Mouse (Mus musculus) forebrain, embryonic 14.5 days (tissue): Measurements from ENCODE around the gene Wasf3. TPM values are rescaled to one million over a fixed set of nuclear protein-coding genes. Genes with fewer than 3 reads are reported as not detected.

Experiments
- ATAC-seq: fragments of 200-750 bp; cut with Nextera tagmentation; 2 replicates; pipeline ENCODE4 v1.8.0; 2017; ENCODE audit warnings: mild to moderate bottlenecking, moderate library complexity
- DNase-seq: peaks from one replicate; pipeline ENCODE4 v3.0.0-alpha.2; 2015; ENCODE audit warnings: low spot score
- H3K27ac ChIP-seq: fragments of 300-500 bp; sonication (generic); 2 replicates; pipeline ENCODE4 v1.5.1; 2014; ENCODE audit warnings: low read depth, mild to moderate bottlenecking, control low read depth, low read length, moderate library complexity
- H3K27me3 ChIP-seq: fragments of 300-500 bp; sonication (generic); replicated peaks from 2 replicates; pipeline ENCODE4 v1.6.1; 2014; ENCODE audit warnings: low read length, control low read depth, mixed read lengths; ENCODE audit not compliant: control insufficient read depth, insufficient read depth
- H3K36me3 ChIP-seq: fragments of 300-500 bp; sonication (generic); 2 replicates; pipeline ENCODE4 v1.6.1; 2014; ENCODE audit warnings: low read length, control low read depth; ENCODE audit not compliant: control insufficient read depth, insufficient read depth
- H3K4me1 ChIP-seq: fragments of 300-500 bp; sonication (generic); 2 replicates; pipeline ENCODE4 v1.6.1; 2014; ENCODE audit warnings: antibody characterized with exemption, low read length, control low read depth; ENCODE audit not compliant: control insufficient read depth, insufficient read depth
- H3K4me2 ChIP-seq: fragments of 300-500 bp; sonication (generic); 2 replicates; pipeline ENCODE4 v1.6.1; 2014; ENCODE audit warnings: mild to moderate bottlenecking, control low read depth, low read length
- H3K4me3 ChIP-seq: fragments of 300-500 bp; sonication (generic); 2 replicates; pipeline ENCODE4 v1.5.1; 2014; ENCODE audit warnings: low read depth, low read length, control low read depth
- H3K9ac ChIP-seq: fragments of 300-500 bp; sonication (generic); 2 replicates; pipeline ENCODE4 v1.6.1; 2014; ENCODE audit warnings: mild to moderate bottlenecking, low read length, control low read depth, moderate library complexity
- H3K9me3 ChIP-seq: fragments of 300-500 bp; sonication (generic); replicated peaks from 2 replicates; pipeline ENCODE4 v1.6.1; 2016; ENCODE audit warnings: low read length, control low read depth, mixed read lengths; ENCODE audit not compliant: control insufficient read depth
- WGBS: fragments of 180-500 bp; shearing (Covaris S2); extraction: QIAGEN DNeasy Blood & Tissue Kit; methylation state at CpG from one replicate; pipeline ENCODE4 v1.1.7; 2014; 5-methylcytosine and 5-hydroxymethylcytosine counted together
- polyA plus RNA-seq: library from polyadenylated mRNA; unstranded; fragments of >200 nt; fragmentation: Nextera tagmentation; extraction: Ambion mirVana; gene quantifications from 2 replicates; pipeline ENCODE4 v1.2.1, GENCODE M21; 2014

Gene Wasf3
- polyA plus RNA-seq, 1 experiment from 2014 or later: 5.3 TPM

DNA sequence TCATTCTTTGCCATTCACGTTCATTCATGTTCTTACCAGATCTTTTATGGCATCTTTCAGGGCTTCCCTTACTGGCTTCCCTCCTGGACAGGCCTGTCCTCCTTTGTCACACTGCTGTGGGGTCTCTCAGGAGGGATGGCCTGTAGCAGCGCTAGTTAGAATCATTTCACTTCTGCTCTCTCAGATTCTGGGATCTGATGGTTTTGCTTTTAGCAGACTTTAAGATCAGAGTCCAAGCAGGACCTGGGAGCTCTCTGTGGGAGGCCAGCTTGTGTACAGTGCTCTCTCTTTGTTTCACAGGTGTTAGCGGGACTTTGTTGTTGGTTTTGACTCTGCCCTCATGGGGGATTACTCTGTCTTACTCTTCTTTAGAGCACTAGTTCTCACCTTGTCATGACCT lies 23.0 kb downstream of the Wasf3 start:
- H3K4me1 ChIP-seq: peaks cover 1% of the 10 kb centered on the region; the same call in 1 of the 2 replicates
- WGBS: 49% methylated on average over 3 of the region's 3 CpGs
- H3K27ac ChIP-seq: no peak overlapping the region
- H3K9me3 ChIP-seq: no peaks in the 10 kb centered on the region
- no peak overlapping the region for H3K4me3 ChIP-seq
- DNase-seq (no peak), ATAC-seq (no peak)
- H3K9ac ChIP-seq: no peak overlapping the region
- no peaks in the 10 kb centered on the region for H3K36me3 ChIP-seq
- H3K4me2 ChIP-seq: no peak overlapping the region
- H3K27me3 ChIP-seq: no peaks in the 10 kb centered on the region

GRCm38 (mm10) chr5:146408604-146409003 lies 23.8 kb downstream of the Wasf3 start:
- 53% methylated on average over 8 of the region's 8 CpGs for WGBS
- ATAC-seq (no peak), DNase-seq (no peak)
- H3K4me1 ChIP-seq: peaks cover 7% of the 10 kb centered on the region
- H3K36me3 ChIP-seq: no peaks in the 10 kb centered on the region
- no peak overlapping the region for H3K9ac ChIP-seq
- no peaks in the 10 kb centered on the region for H3K27me3 ChIP-seq
- no peak overlapping the region for H3K4me2 ChIP-seq
- H3K9me3 ChIP-seq: no peaks in the 10 kb centered on the region
- H3K4me3 ChIP-seq: no peak overlapping the region
- H3K27ac ChIP-seq: no peak overlapping the region

GRCm38 (mm10) chr5:146410821-146411220 lies 26.0 kb downstream of the Wasf3 start:
- no peaks in the 10 kb centered on the region for H3K36me3 ChIP-seq
- no peak overlapping the region for H3K4me3 ChIP-seq
- no peak for ATAC-seq
- H3K9ac ChIP-seq: no peak overlapping the region
- WGBS: 49% methylated on average over 4 of the region's 4 CpGs
- H3K4me2 ChIP-seq: no peak overlapping the region
- no peaks in the 10 kb centered on the region for H3K9me3 ChIP-seq
- peaks cover 7% of the 10 kb centered on the region for H3K4me1 ChIP-seq
- H3K27ac ChIP-seq: no peak overlapping the region
- no peak for DNase-seq
- H3K27me3 ChIP-seq: no peaks in the 10 kb centered on the region

GRCm38 (mm10) chr5:146412743-146413430 lies 28.1 kb downstream of the Wasf3 start:
- no peaks in the 10 kb centered on the region for H3K9me3 ChIP-seq
- H3K36me3 ChIP-seq: no peaks in the 10 kb centered on the region
- no peaks in the 10 kb centered on the region for H3K27me3 ChIP-seq
- 54% methylated on average over 15 of the region's 15 CpGs for WGBS
- DNase-seq: peak; percentile 40
- no peak overlapping the region for H3K4me3 ChIP-seq
- peaks cover 7% of the 10 kb centered on the region for H3K4me1 ChIP-seq
- no peak overlapping the region for H3K4me2 ChIP-seq
- no peak for ATAC-seq
- H3K27ac ChIP-seq: peak overlapping the region; percentile 54; the same call in 1 of the 2 replicates
- H3K9ac ChIP-seq: no peak overlapping the region

DNA sequence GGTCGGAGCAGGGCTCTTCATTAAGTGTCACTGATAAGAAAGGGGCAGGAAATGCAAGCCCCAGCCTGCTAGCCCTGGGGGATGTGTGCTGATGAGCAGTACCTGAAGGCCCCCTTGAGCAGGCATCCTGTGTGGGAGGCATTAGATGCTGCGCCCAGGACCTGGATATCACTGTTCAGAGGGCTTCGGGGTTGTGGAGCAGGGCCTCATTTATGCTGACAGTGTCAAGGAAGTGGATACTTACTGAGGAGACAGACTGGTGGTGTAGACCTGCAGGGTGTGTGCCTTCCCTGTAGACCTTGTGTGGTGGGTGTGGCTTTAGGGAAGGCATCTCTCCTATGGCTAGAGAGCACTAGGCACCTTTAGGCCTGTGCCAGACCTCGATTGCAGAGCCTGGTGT lies 29.8 kb downstream of the Wasf3 start:
- DNase-seq: no peak
- Histone ChIP-seq H3K4me3 (no peak overlapping the region), H3K27ac (no peak overlapping the region), H3K9ac (no peak overlapping the region), H3K36me3 (no peaks in the 10 kb centered on the region), H3K4me2 (no peak overlapping the region), H3K4me1 (peaks cover 12% of the 10 kb centered on the region), H3K27me3 (no peaks in the 10 kb centered on the region), H3K9me3 (no peaks in the 10 kb centered on the region)
- WGBS: 90% methylated on average over 4 of the region's 4 CpGs
- no peak for ATAC-seq

GRCm38 (mm10) chr5:146415218-146415617 lies 30.4 kb downstream of the Wasf3 start:
- H3K9me3 ChIP-seq: no peaks in the 10 kb centered on the region
- no peak overlapping the region for H3K4me3 ChIP-seq
- no peaks in the 10 kb centered on the region for H3K27me3 ChIP-seq
- no peaks in the 10 kb centered on the region for H3K36me3 ChIP-seq
- 71% methylated on average over 12 of the region's 12 CpGs for WGBS
- peak overlapping the region; percentile 9; the same call in 1 of the 2 replicates for H3K27ac ChIP-seq
- peak; percentile 72 for DNase-seq
- peaks cover 12% of the 10 kb centered on the region for H3K4me1 ChIP-seq
- H3K9ac ChIP-seq: no peak overlapping the region
- H3K4me2 ChIP-seq: no peak overlapping the region
- ATAC-seq: peak; percentile 38; the same call in 1 of the 2 replicates

DNA sequence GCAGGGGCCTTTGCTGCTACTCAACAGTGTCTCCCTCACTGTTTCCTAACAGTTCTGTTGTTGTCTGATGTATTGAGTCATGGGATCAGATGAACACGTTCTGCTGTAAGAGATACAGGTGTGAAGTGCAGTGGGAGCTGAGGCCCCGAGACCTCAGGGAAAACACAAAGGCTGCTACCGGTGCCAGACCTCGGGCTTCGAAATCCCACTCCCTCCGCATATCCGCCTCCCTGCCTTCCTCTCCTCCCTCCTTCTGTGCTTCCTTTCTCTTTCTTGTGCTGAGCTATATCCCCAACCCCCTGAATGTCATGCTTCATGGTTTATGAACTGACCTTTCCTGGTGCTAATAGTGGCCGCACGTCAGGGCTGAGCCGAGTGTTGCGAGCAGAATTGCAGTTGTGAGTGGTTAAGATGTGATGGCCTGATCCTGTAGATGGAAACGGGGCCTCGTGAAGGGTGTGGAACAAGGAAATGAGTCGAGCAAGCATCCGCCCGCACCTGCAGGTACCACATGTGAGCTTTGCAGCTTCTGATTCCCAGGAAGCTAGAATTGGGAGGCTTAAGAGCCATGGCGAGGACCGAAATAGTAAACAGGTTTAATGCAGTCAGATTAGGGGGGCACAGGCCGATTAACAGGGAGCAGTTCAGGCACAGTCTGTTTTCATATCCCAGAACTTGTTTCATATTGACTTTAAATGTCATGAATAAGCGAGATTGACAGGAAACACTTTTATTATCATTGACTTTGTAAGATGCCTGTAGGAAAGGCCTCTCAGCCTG lies 31.7 kb downstream of the Wasf3 start:
- Histone ChIP-seq H3K4me3 (no peak overlapping the region), H3K4me2 (no peak overlapping the region), H3K4me1 (peaks cover 12% of the 10 kb centered on the region), H3K27ac (no peak overlapping the region), H3K27me3 (no peaks in the 10 kb centered on the region), H3K36me3 (no peaks in the 10 kb centered on the region), H3K9me3 (no peaks in the 10 kb centered on the region), H3K9ac (0 out of 2 replicates have a peak overlapping the region, but pooled peaks have one; percentile 21)
- 81% methylated on average over 20 of the region's 20 CpGs for WGBS
- no peak for DNase-seq
- no peak for ATAC-seq

DNA sequence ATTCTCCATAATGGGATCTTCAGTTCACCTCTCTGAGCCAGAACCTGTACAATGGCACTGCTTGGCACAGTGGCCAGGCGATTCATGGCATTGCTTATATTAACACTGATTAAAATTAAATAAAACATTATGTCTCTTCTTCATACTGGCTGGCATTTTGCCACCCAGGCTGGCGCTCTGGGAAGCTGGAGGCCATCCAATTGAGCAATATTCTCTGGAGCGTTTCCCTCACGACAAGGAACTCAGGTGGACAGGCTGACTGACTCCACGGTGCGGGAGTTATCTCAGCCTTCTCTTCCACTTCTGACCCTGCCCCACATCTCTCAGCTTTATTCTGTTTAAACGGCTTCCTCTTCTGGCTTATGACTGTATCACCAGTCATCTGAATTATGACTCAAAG lies 33.3 kb downstream of the Wasf3 start:
- H3K36me3 ChIP-seq: no peaks in the 10 kb centered on the region
- H3K4me2 ChIP-seq: no peak overlapping the region
- H3K9ac ChIP-seq: no peak overlapping the region
- no peaks in the 10 kb centered on the region for H3K27me3 ChIP-seq
- H3K27ac ChIP-seq: no peak overlapping the region
- H3K9me3 ChIP-seq: no peaks in the 10 kb centered on the region
- peaks cover 7% of the 10 kb centered on the region for H3K4me1 ChIP-seq
- peak; percentile 51 for DNase-seq
- WGBS: 56% methylated on average over 7 of the region's 7 CpGs
- no peak for ATAC-seq
- no peak overlapping the region for H3K4me3 ChIP-seq

DNA sequence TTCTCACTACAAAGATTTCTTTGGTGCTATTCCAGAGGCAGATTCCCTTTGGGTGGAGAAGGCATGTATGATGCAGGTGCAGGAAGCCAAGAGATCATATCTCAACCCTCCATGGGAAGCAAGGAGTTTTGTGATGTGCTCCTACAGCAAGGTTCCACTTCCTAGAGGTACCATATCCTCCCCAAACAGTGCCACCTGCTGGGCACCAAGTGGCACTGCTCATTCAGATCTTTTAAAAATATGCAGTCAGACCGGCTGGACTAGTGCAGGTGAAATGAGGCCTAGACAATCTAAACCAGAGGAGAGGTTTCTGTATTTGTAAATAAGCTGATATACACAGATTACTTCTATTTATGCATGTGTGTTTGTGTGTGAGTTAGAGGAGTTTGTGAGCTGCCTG lies 35.3 kb downstream of the Wasf3 start:
- Histone ChIP-seq H3K9ac (no peak overlapping the region), H3K4me1 (peaks cover 4% of the 10 kb centered on the region; the same call in 1 of the 2 replicates), H3K27me3 (no peaks in the 10 kb centered on the region), H3K36me3 (no peaks in the 10 kb centered on the region; the same call in 1 of the 2 replicates), H3K9me3 (no peaks in the 10 kb centered on the region), H3K4me2 (no peak overlapping the region), H3K4me3 (no peak overlapping the region), H3K27ac (no peak overlapping the region)
- WGBS: 83% methylated on average over 1 of the region's 1 CpGs
- ATAC-seq (no peak), DNase-seq (peak; percentile 52)
